27 mouse cellular contexts compared by ENCODE assay signal in the genomic region with DNA sequence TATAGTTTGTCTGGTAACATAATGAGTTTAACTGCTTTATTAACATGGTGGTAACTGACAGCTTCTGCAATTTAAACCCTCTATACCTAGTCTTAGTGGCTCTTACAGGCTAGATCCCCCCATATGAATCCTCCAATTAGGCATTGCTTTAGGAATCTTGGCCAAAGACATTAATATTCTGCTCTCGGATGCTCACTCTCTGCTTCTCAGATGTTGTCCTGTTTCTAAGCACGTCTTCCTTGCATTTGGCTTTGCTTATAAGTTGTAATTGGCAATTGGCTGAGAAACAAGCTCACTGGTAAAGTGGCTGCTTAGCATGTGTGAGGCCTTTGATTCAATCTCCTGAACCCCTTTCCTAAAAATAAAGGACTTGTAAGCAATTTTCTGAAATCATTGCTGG.
A peak's percentile ranks its signal among the peaks of the same experiment; 100 is the strongest.
DNase-seq lines count a peak whose midpoint lies in the region; ATAC-seq and TF ChIP-seq lines count a peak whose summit lies in the region.
"Had no signal": no experiment of that assay in that cellular context is flagged by ENCODE, and none has a peak within 500 bp of the region (broad histone marks: within the 10 kb centered on the region; RNA-seq: fewer than 3 reads in every experiment).

No protein-coding gene starts in this region.

- intact Hi-C loops in gastrocnemius, postnatal 14 days (cut with DNase I; ENCODE audit: low total_unique reads), result no loop called here

- H3K4me1 ChIP-seq in embryonic facial prominence, embryonic 14.5 days (ENCODE audit: control insufficient read depth, insufficient read depth, low read length), result no peaks in the 10 kb centered on the region
- H3K4me1 ChIP-seq in embryonic facial prominence, embryonic 10.5 days, result no peaks in the 10 kb centered on the region
- H3K4me1 ChIP-seq in forebrain, embryonic 15.5 days, result no peaks in the 10 kb centered on the region
- H3K4me1 ChIP-seq in forebrain, embryonic 12.5 days, result no peaks in the 10 kb centered on the region
- H3K4me1 ChIP-seq in forebrain, embryonic 16.5 days (replicated peaks; ENCODE audit: control insufficient read depth, insufficient read depth, low read length), result peaks cover 5% of the 10 kb centered on the region; the same call in 1 of the 2 replicates
- H3K4me1 ChIP-seq: embryonic facial prominence, embryonic 13.5 days; heart, embryonic 10.5 days; heart, embryonic 13.5 days; hindbrain, embryonic 15.5 days; intestine, embryonic 15.5 days had no signal

- WGBS in embryonic facial prominence, embryonic 14.5 days, result 73% methylated on average over 2 of the region's 2 CpGs
- 82% methylated on average over 2 of the region's 2 CpGs for WGBS in embryonic facial prominence, embryonic 10.5 days
- 49% methylated on average over 2 of the region's 2 CpGs for WGBS in forebrain, embryonic 15.5 days
- WGBS in forebrain, embryonic 12.5 days, result 80% methylated on average over 2 of the region's 2 CpGs
- WGBS in forebrain, embryonic 16.5 days, result 30% methylated on average over 2 of the region's 2 CpGs

- no peaks in the 10 kb centered on the region for H3K36me3 ChIP-seq in embryonic facial prominence, embryonic 14.5 days (ENCODE audit: control insufficient read depth, insufficient read depth, low read length)
- H3K36me3 ChIP-seq in embryonic facial prominence, embryonic 10.5 days (replicated peaks), result no peaks in the 10 kb centered on the region
- no peaks in the 10 kb centered on the region for H3K36me3 ChIP-seq in forebrain, embryonic 15.5 days
- no peaks in the 10 kb centered on the region for H3K36me3 ChIP-seq in forebrain, embryonic 12.5 days (replicated peaks)
- H3K36me3 ChIP-seq in forebrain, embryonic 16.5 days (ENCODE audit: control insufficient read depth, insufficient read depth), result no peaks in the 10 kb centered on the region
- H3K36me3 ChIP-seq: embryonic facial prominence, embryonic 13.5 days; heart, embryonic 10.5 days; heart, embryonic 13.5 days; hindbrain, embryonic 15.5 days; intestine, embryonic 15.5 days had no signal

- H3K27ac ChIP-seq in embryonic facial prominence, embryonic 14.5 days (replicated peaks; ENCODE audit: low read depth, low read length), result no peak overlapping the region
- no peak overlapping the region for H3K27ac ChIP-seq in embryonic facial prominence, embryonic 10.5 days (replicated peaks)
- no peak overlapping the region for H3K27ac ChIP-seq in forebrain, embryonic 15.5 days (replicated peaks)
- H3K27ac ChIP-seq in forebrain, embryonic 12.5 days, result no peak overlapping the region
- peak overlapping the region; percentile 5; the same call in 1 of the 2 replicates for H3K27ac ChIP-seq in layer of hippocampus, adult 2 months
- no peak overlapping the region for H3K27ac ChIP-seq in forebrain, embryonic 16.5 days (ENCODE audit: low read length)
- H3K27ac ChIP-seq: embryonic facial prominence, embryonic 13.5 days; gastrocnemius, adult 2 months; heart, adult 2 months; heart, embryonic 10.5 days; heart, embryonic 13.5 days; hindbrain, embryonic 15.5 days; intestine, embryonic 15.5 days had no signal

- H3K9me3 ChIP-seq in embryonic facial prominence, embryonic 14.5 days (ENCODE audit: control insufficient read depth, low read length), result no peaks in the 10 kb centered on the region
- H3K9me3 ChIP-seq in embryonic facial prominence, embryonic 10.5 days, result no peaks in the 10 kb centered on the region
- no peaks in the 10 kb centered on the region for H3K9me3 ChIP-seq in forebrain, embryonic 15.5 days
- H3K9me3 ChIP-seq in forebrain, embryonic 12.5 days, result no peaks in the 10 kb centered on the region
- no peaks in the 10 kb centered on the region for H3K9me3 ChIP-seq in forebrain, embryonic 16.5 days (ENCODE audit: control insufficient read depth, low read length)
- H3K9me3 ChIP-seq: embryonic facial prominence, embryonic 13.5 days; heart, embryonic 10.5 days; heart, embryonic 13.5 days; hindbrain, embryonic 15.5 days; intestine, embryonic 15.5 days had no signal

- peak; percentile 3 for DNase-seq in embryonic facial prominence, embryonic 14.5 days (ENCODE audit: low spot score)
- no peak for DNase-seq in embryonic facial prominence, embryonic 10.5 days (ENCODE audit: low spot score)
- peak in 1 of 2 experiments; percentile 26 for DNase-seq in layer of hippocampus, adult 2 months (ENCODE audit: low spot score in 2 of 2)
- DNase-seq in layer of hippocampus, postnatal 36 days, result no peak
- no peak for DNase-seq in gastrocnemius, postnatal 14 days
- DNase-seq: adrenal gland, adult 8-10 months; adrenal gland, postnatal 25 days; cerebellum, adult 11 months; cerebellum, adult 2 months; cerebellum, adult 9-11 months; cerebellum, postnatal 25 days; gastrocnemius, adult 2 months; gastrocnemius, postnatal 25 days; heart, adult 2 months; heart, postnatal 14 days; heart, postnatal 4 days; kidney, adult 11 months; kidney, adult 8-10 months had no signal

- no peak for TF ChIP-seq CTCF in layer of hippocampus, adult 2 months (conservative IDR thresholded peaks at IDR 0.05)

- H3K9ac ChIP-seq in embryonic facial prominence, embryonic 14.5 days (ENCODE audit: low read depth, low read length), result no peak overlapping the region
- H3K9ac ChIP-seq in forebrain, embryonic 15.5 days (replicated peaks), result no peak overlapping the region
- H3K9ac ChIP-seq in forebrain, embryonic 12.5 days, result no peak overlapping the region
- no peak overlapping the region for H3K9ac ChIP-seq in forebrain, embryonic 16.5 days (replicated peaks; ENCODE audit: low read depth, low read length)
- H3K9ac ChIP-seq: embryonic facial prominence, embryonic 13.5 days; heart, embryonic 13.5 days; hindbrain, embryonic 15.5 days; intestine, embryonic 15.5 days had no signal

- H3K4me2 ChIP-seq in embryonic facial prominence, embryonic 14.5 days (ENCODE audit: low read depth, low read length), result no peak overlapping the region
- no peak overlapping the region for H3K4me2 ChIP-seq in forebrain, embryonic 15.5 days (replicated peaks)
- no peak overlapping the region for H3K4me2 ChIP-seq in forebrain, embryonic 12.5 days
- H3K4me2 ChIP-seq in forebrain, embryonic 16.5 days (ENCODE audit: low read length), result no peak overlapping the region
- H3K4me2 ChIP-seq: embryonic facial prominence, embryonic 13.5 days; heart, embryonic 13.5 days; hindbrain, embryonic 15.5 days; intestine, embryonic 15.5 days had no signal

- H3K27me3 ChIP-seq in embryonic facial prominence, embryonic 14.5 days (replicated peaks; ENCODE audit: control insufficient read depth, insufficient read depth, low read length), result no peaks in the 10 kb centered on the region
- H3K27me3 ChIP-seq in embryonic facial prominence, embryonic 10.5 days (replicated peaks; ENCODE audit: low read depth, poor library complexity, severe bottlenecking), result no peaks in the 10 kb centered on the region
- no peaks in the 10 kb centered on the region for H3K27me3 ChIP-seq in forebrain, embryonic 15.5 days
- H3K27me3 ChIP-seq in forebrain, embryonic 12.5 days, result no peaks in the 10 kb centered on the region
- no peaks in the 10 kb centered on the region for H3K27me3 ChIP-seq in forebrain, embryonic 16.5 days (replicated peaks; ENCODE audit: control insufficient read depth, insufficient read depth, low read length)
- H3K27me3 ChIP-seq: embryonic facial prominence, embryonic 13.5 days; heart, embryonic 13.5 days; hindbrain, embryonic 15.5 days; intestine, embryonic 15.5 days had no signal

- ATAC-seq in embryonic facial prominence, embryonic 14.5 days (ENCODE audit: low read depth), result no peak
- ATAC-seq in forebrain, embryonic 15.5 days (replicated peaks), result peak; percentile 64
- no peak for ATAC-seq in forebrain, embryonic 12.5 days (ENCODE audit: low FRiP score)
- ATAC-seq in forebrain, embryonic 16.5 days, result peak; percentile 73
- ATAC-seq: activated CD4-positive, CD25-positive, alpha-beta regulatory T cell, adult 4 months; intestine, embryonic 15.5 days had no signal

- H3K4me3 ChIP-seq in embryonic facial prominence, embryonic 14.5 days (ENCODE audit: low read depth, low read length), result no peak overlapping the region
- no peak overlapping the region for H3K4me3 ChIP-seq in embryonic facial prominence, embryonic 10.5 days
- H3K4me3 ChIP-seq in forebrain, embryonic 15.5 days, result no peak overlapping the region
- no peak overlapping the region for H3K4me3 ChIP-seq in forebrain, embryonic 12.5 days (replicated peaks)
- no peak overlapping the region for H3K4me3 ChIP-seq in layer of hippocampus, adult 2 months
- no peak overlapping the region for H3K4me3 ChIP-seq in forebrain, embryonic 16.5 days (replicated peaks; ENCODE audit: low read length)
- H3K4me3 ChIP-seq: embryonic facial prominence, embryonic 13.5 days; gastrocnemius, adult 2 months; heart, adult 2 months; heart, embryonic 10.5 days; heart, embryonic 13.5 days; hindbrain, embryonic 15.5 days; intestine, embryonic 15.5 days had no signal

Comparison
In these comparisons a context has a peak if more than half of its experiments do, and no peak if none do; other contexts are left out.
1. ATAC-seq: peak in forebrain, embryonic 15.5 days (single experiment) and forebrain, embryonic 16.5 days (single experiment); none in embryonic facial prominence, embryonic 14.5 days (single experiment) and forebrain, embryonic 12.5 days (single experiment).